Mouse (Mus musculus) erythroblast, embryonic 14.5 days (primary cell): ENCODE measurements around the gene Habp4. TPM values are rescaled to one million over a fixed set of nuclear protein-coding genes. Genes with fewer than 3 reads are reported as not detected.
A peak's percentile ranks its signal among the peaks of the same experiment; 100 is the strongest.

Experiments used
- H3K27me3 ChIP-seq: 2 replicates; pipeline ENCODE4 v1.6.1; 2012; ENCODE audit warnings: inconsistent platforms; ENCODE audit not compliant: control insufficient read depth
- H3K36me3 ChIP-seq: 2 replicates; pipeline ENCODE4 v1.6.1; 2012; ENCODE audit warnings: mild to moderate bottlenecking, inconsistent platforms; ENCODE audit not compliant: control insufficient read depth
- H3K4me1 ChIP-seq: 2 replicates; pipeline ENCODE4 v1.6.1; 2012; ENCODE audit warnings: inconsistent platforms; ENCODE audit not compliant: control insufficient read depth
- H3K4me3 ChIP-seq: replicated peaks from 2 replicates; pipeline ENCODE3; 2012; ENCODE audit warnings: moderate library complexity, mild to moderate bottlenecking, inconsistent platforms
- H3K9me3 ChIP-seq: 2 replicates; pipeline ENCODE4 v1.6.1; 2012; ENCODE audit warnings: low read length, inconsistent platforms, mixed read lengths; ENCODE audit not compliant: control insufficient read depth
- GATA1 ChIP-seq: IDR thresholded peaks from 2 replicates; pipeline ENCODE4 v1.6.1; 2012; ENCODE audit warnings: low read length, inconsistent platforms, mixed read lengths
- TAL1 ChIP-seq: IDR thresholded peaks from 3 replicates; pipeline ENCODE4 v1.6.1; 2012; ENCODE audit warnings: low read length, inconsistent platforms, mixed read lengths
- polyA plus RNA-seq: library from polyadenylated mRNA; stranded (reverse); fragments of >175 nt; gene quantifications from 2 replicates; pipeline ENCODE4 v1.2.3, GENCODE M21; 2012

Habp4 gene
- polyA plus RNA-seq = 1.4 and 1.5 TPM in 2 replicates

DNA sequence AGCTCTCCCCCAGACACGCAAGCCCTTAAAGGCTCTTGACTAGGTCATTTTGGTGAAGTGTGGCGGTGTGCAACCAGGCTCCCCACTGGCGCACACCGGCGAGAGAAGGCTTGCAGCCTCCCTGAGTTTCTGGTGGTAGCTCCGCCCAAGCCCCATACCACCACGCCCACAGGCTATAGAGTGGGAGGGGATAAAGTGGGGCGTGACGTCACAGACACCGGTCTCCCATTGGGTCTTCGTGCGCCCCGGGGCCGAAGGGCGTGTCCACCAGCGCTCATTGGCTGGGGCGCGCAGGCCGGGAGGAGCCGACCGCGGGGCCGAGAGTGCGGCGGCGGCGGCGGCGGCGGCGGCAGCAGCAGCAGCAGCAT, at the start of gene Habp4:
Gene Habp4, plus strand, starts transcription at position 277 of the 368 bp plus-strand sequence.
- H3K4me1 ChIP-seq = peaks cover 28% of the 10 kb centered on the region
- H3K4me3 ChIP-seq = peak within 1 kb of the TSS; percentile 80
- TF ChIP-seq TAL1 (no peak), GATA1 (no peak)
- no peaks in the 10 kb centered on the region for H3K36me3 ChIP-seq
- H3K9me3 ChIP-seq = no peaks in the 10 kb centered on the region
- H3K27me3 ChIP-seq = peaks cover 77% of the 10 kb centered on the region

DNA sequence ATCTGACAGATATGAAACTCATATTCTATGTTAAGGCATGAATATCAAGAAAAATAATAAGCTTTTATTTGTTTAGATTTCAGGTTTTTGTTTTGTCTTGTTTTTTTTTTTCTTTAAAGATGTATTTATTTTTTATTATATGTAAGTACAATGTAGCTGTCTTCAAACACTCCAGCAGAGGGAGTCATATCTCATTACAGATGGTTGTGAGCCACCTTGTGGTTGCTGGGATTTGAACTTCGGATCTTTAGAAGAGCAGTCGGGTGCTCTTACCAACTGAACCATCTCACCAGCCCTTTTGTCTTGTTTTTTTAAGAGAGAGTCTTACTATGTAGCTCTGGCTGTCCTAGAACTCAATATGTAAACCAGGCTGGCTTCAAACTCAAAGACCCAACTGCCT, 44.2 kb upstream of the Habp4 start:
- no peak for TF ChIP-seq GATA1
- TF ChIP-seq TAL1 = no peak
- no peaks in the 10 kb centered on the region for H3K9me3 ChIP-seq
- peaks cover 2% of the 10 kb centered on the region; the same call in 1 of the 2 replicates for H3K36me3 ChIP-seq
- no peaks in the 10 kb centered on the region for H3K27me3 ChIP-seq
- H3K4me3 ChIP-seq = no peak overlapping the region
- peaks cover 4% of the 10 kb centered on the region; the same call in 1 of the 2 replicates for H3K4me1 ChIP-seq

DNA sequence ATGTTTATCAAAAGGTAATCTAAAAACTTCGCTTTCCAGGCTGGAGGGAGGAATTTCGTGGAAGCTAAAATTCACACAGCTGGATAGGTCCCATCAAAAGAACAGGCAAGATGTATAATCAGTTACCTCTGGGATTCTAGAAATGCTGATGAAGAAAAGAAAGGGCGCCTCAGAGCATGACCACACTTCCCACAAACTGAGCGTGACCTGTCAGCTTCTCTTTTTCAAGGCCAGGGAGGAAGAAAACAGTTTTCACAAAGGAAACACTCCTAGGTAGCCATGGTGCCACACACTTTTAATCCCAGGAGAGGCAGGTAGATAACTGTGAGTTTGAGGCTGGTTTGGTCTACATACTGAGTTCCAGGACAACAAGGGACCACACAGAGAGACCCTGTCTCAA, 40.9 kb upstream of the Habp4 start:
- H3K4me1 ChIP-seq = no peaks in the 10 kb centered on the region
- TF ChIP-seq GATA1 (no peak), TAL1 (no peak)
- H3K4me3 ChIP-seq = no peak overlapping the region
- peaks cover 2% of the 10 kb centered on the region; the same call in 1 of the 2 replicates for H3K36me3 ChIP-seq
- no peaks in the 10 kb centered on the region for H3K27me3 ChIP-seq
- H3K9me3 ChIP-seq = no peaks in the 10 kb centered on the region

DNA sequence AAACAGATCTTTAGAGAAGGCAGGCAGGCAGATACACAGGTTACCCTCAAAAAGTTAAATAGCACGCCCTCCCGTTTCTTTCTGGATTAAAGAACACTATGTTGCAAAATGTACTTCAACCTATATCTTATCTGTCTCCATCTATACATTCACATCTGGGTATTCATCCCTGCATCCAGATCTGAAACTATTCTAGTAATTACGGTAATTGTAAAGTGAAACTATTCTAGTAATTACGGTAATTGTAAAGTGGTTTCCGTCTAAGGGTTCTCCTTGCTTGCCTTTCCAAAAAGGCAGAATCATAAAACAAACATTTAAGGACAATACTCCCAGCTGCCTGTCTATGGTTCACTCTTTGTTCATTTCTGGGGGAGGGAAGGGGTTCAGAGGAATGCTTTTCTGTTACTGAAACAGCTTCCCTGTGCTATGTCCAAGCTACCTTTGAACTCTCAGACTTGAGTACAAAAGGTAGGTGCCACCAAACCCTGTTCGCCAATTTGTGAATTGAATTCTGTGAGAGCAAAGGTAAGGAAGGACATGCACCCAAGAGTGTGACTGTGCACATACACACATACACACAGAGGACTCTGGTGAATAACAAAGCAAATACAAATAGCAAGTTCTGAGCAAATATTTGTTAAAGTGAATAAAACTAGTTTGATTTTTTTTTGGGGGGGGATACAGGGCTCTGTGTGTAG, 38.0 kb upstream of the Habp4 start:
- Histone ChIP-seq H3K9me3 (no peaks in the 10 kb centered on the region), H3K4me1 (no peaks in the 10 kb centered on the region), H3K27me3 (no peaks in the 10 kb centered on the region), H3K4me3 (no peak overlapping the region), H3K36me3 (peaks cover 12% of the 10 kb centered on the region)
- TF ChIP-seq GATA1 (no peak), TAL1 (no peak)

DNA sequence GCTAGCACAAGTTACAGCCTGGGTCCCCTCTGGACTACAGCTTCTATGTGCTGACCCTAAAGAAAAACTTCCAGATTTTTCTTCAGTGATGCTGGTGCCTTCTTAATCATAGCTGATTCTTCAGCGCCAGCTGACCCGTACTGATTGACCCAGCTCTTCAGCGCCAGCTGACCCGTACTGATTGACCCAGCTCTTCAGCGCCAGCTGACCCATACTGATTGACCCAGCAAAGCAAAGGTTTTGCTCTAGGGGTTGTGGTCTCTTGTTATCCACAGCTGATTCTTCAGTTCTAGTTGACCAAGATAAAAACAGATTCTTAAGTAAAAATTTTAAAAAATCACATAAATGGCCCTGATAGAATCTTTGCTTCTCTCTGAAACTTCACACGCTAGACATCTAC, 36.7 kb upstream of the Habp4 start:
- H3K4me1 ChIP-seq = peaks cover 10% of the 10 kb centered on the region
- TF ChIP-seq TAL1 = no peak
- TF ChIP-seq GATA1 = no peak
- H3K36me3 ChIP-seq = peaks cover 24% of the 10 kb centered on the region
- H3K27me3 ChIP-seq = no peaks in the 10 kb centered on the region
- no peak overlapping the region for H3K4me3 ChIP-seq
- no peaks in the 10 kb centered on the region for H3K9me3 ChIP-seq

DNA sequence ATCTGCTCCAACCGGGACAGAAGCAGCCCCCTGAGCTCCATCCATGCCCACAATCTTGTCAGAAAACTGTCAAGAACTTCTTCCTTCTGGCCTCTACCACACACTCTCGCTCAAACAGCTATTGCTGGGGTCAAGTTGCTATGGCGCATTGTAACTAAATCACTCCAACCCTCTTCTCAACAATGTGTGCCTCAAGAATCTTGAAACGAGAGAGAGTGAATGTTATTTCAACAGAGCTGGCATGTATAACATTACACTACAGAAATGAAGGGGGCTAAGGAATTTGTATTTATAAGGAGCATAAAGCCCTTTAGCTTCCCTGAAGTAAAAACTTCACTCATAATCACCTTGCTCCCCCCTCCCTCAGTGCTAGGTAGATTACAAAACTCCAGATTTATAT, 35.3 kb upstream of the Habp4 start:
- Histone ChIP-seq H3K4me1 (peaks cover 14% of the 10 kb centered on the region), H3K9me3 (no peaks in the 10 kb centered on the region), H3K4me3 (no peak overlapping the region), H3K27me3 (no peaks in the 10 kb centered on the region), H3K36me3 (peaks cover 36% of the 10 kb centered on the region)
- TF ChIP-seq TAL1 (no peak), GATA1 (no peak)

DNA sequence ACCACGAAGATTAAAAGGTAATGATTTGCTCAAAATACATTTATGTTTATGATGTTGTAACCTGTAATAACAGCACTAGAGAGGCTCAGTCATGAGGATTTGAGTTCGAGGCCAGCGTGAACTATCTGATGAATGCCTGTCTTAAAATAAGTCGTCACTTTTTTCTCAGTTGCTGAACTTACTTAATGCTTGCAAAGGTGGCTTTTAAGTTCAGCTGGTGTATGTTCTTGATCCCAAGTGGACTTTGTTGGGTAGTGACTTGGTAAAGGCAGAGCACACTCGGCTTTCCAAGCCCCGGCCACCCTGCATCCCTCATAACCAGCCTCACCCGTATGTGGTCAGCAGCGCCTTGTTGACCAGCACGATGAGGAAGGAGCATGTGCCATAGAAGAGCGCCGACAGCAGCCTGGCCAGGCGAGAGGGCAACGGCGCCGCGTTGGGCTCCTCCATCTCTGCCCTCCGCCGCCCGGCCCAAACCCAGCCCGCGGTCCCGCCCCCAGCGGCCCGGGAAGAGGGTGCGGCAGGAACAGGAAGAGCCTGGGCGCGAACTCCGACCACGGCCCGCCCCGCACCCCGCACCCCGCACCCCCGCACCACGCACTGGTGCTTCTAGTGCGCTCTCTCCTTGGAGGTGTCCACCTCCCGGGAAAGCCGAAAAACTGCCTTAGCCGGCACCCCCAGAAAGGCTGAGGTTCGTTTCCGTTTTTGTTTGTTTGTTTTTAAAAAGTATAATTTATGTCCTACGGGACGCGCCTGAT, 32.6 kb upstream of the Habp4 start, which contains the start of gene Slc35d2:
Gene Slc35d2, minus strand, starts transcription at position 511 of the 758 bp plus-strand sequence.
- H3K27me3 ChIP-seq = no peaks in the 10 kb centered on the region
- TF ChIP-seq TAL1 (no peak), GATA1 (no peak)
- peak within 1 kb of the TSS; percentile 58 for H3K4me3 ChIP-seq
- H3K4me1 ChIP-seq = peaks cover 14% of the 10 kb centered on the region
- no peaks in the 10 kb centered on the region for H3K9me3 ChIP-seq
- H3K36me3 ChIP-seq = peaks cover 62% of the 10 kb centered on the region

DNA sequence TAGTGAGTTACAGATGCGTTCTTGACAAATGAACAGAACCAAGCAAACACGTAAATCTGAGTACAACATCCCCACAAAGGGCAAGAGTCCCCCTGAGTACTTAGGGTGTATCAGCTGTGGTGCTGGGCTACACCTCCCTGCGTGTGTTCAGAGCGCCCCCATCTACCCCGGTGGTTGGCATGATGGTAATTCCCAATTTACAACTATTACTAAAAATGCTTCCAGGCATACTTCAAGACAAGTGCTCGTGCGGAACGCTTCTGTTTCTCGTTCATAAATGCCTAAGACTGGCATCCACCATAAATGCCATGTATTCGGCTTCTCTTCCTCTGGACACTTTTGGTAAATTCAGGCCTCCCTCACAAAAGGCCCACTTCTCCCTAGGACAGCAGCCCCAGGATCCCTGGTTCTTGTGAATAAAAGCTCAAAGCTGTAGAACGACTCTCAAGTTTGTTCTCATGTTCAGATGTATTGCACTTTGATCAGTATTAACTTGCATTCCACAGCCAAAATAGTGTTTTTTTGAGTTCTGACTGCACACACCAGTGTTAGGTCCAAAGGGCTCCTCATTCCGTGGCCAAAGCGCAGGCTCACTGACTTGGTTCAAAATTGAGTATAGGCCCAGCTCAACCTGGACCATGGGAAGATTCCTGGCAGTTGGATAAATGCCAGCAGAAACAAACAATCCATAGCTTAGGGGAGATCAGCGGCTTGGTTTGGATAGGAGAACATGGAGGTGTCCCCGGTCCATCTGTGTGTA, 31.8 kb upstream of the Habp4 start:
- no peaks in the 10 kb centered on the region for H3K9me3 ChIP-seq
- peaks cover 14% of the 10 kb centered on the region for H3K4me1 ChIP-seq
- H3K36me3 ChIP-seq = peaks cover 69% of the 10 kb centered on the region
- no peaks in the 10 kb centered on the region for H3K27me3 ChIP-seq
- H3K4me3 ChIP-seq = peak overlapping the region; percentile 58
- TF ChIP-seq GATA1 (no peak), TAL1 (no peak)

DNA sequence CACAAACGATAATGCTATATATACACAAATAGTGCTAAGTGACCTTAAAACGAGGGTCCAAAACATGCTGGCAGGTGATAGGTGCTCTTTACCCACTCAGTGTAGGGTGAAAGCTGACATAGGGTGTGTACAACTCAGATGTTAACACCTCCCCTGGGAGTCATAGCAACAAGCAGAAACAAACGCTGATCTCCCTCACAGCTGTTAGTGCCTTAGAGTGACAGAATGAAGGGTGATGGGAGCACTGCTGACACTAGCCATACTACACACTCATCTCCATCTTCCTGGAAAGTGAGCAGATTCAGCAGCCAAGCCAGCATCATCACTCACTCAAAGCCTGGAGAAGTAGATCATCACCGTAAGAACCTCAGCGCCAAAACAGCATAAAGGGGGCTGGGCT, 11.5 kb upstream of the Habp4 start:
- Histone ChIP-seq H3K27me3 (peaks cover 4% of the 10 kb centered on the region), H3K9me3 (no peaks in the 10 kb centered on the region), H3K36me3 (peaks cover 55% of the 10 kb centered on the region), H3K4me3 (peak overlapping the region; percentile 100), H3K4me1 (peaks cover 57% of the 10 kb centered on the region)
- no peak for TF ChIP-seq GATA1
- no peak for TF ChIP-seq TAL1
